Mouse (Mus musculus) G1E (cell line): ENCODE data around the gene Wdr47.

Source experiments
- CTCF ChIP-seq: IDR thresholded peaks from 2 replicates; pipeline ENCODE4 v1.5.1; 2012; ENCODE audit warnings: low read depth, low read length, inconsistent platforms, mixed read lengths
- POLR2AphosphoS5 ChIP-seq: IDR thresholded peaks from 2 replicates; pipeline ENCODE4 v1.6.1; 2012; ENCODE audit warnings: low read depth, low read length, inconsistent platforms; ENCODE audit not compliant: insufficient replicate concordance
- TAL1 ChIP-seq: conservative IDR thresholded peaks from 2 replicates; pipeline ENCODE4 v1.6.1; 2012; ENCODE audit warnings: low read depth, low read length, inconsistent platforms, mixed read lengths

- TF ChIP-seq CTCF (no peak), TAL1 (no peak), POLR2AphosphoS5 (no peak)
These were observed 2.6 kb upstream of the Wdr47 start for GRCm38 (mm10) chr3:108588446-108588845.
